Mouse (Mus musculus) thymus, adult 2 months (tissue): ENCODE measurements around the gene Ap5s1.

ENCODE experiments used
- CTCF ChIP-seq: fragments of 200-500 bp; IDR thresholded peaks from 2 replicates; pipeline ENCODE4 v1.5.1; 2012; ENCODE audit warnings: mild to moderate bottlenecking, control low read depth, low read length, moderate library complexity, borderline replicate concordance; ENCODE audit not compliant: control insufficient read depth, poor library complexity, insufficient read depth; ENCODE audit errors: extremely low read depth
- POLR2A ChIP-seq: fragments of 200-500 bp; IDR thresholded peaks from 2 replicates; pipeline ENCODE4 v1.6.1; 2012; ENCODE audit warnings: mild to moderate bottlenecking, low read length, control low read depth, moderate library complexity; ENCODE audit not compliant: control insufficient read depth, poor library complexity, insufficient read depth; ENCODE audit errors: extremely low read depth

- TF ChIP-seq CTCF (no peak; the same call in 1 of the 2 replicates), POLR2A (no peak)
Observed at GRCm38 (mm10) chr2:131159491-131159910, 47.4 kb upstream of the Ap5s1 start.
